In genomic region chr10:40830312-40830711, GRCm38 (mm10) we compare ENCODE assay signal across 16 mouse cellular contexts. TPM values are rescaled to one million over a fixed set of nuclear protein-coding genes. Genes with fewer than 3 reads are reported as not detected.
"Had no signal": no experiment of that assay in that cellular context is flagged by ENCODE, and none has a peak within 500 bp of the region (broad histone marks: within the 10 kb centered on the region; RNA-seq: fewer than 3 reads in every experiment).

No protein-coding gene starts in this region.

- H3K4me3 ChIP-seq: kidney, embryonic 15.5 days; limb, embryonic 10.5 days; midbrain, embryonic 10.5 days; neural tube, embryonic 12.5 days had no signal

- H3K27ac ChIP-seq: kidney, embryonic 15.5 days; limb, embryonic 10.5 days; midbrain, embryonic 10.5 days; neural tube, embryonic 12.5 days had no signal

- DNase-seq: kidney, adult 2 months; kidney, postnatal 14 days; layer of hippocampus, postnatal 36 days; lung, embryonic 14.5 days; lung, postnatal 10 days; lung, postnatal 4 days; midbrain, embryonic 14.5 days; thymus, postnatal 4 days had no signal

- H3K27me3 ChIP-seq: kidney, embryonic 15.5 days; neural tube, embryonic 12.5 days had no signal

- H3K4me1 ChIP-seq: kidney, embryonic 15.5 days; midbrain, embryonic 10.5 days; neural tube, embryonic 12.5 days had no signal

- H3K4me2 ChIP-seq: kidney, embryonic 15.5 days; liver, embryonic 11.5 days; lung, embryonic 14.5 days; neural tube, embryonic 12.5 days had no signal

- H3K9me3 ChIP-seq: kidney, embryonic 15.5 days; limb, embryonic 10.5 days; midbrain, embryonic 10.5 days; neural tube, embryonic 12.5 days had no signal

- H3K9ac ChIP-seq: kidney, embryonic 15.5 days; lung, embryonic 14.5 days; neural tube, embryonic 12.5 days had no signal

RNA-seq across cellular contexts. Expression of gene Wasf1, which starts 53.0 kb away (rescaled TPM):
- total RNA-seq: megakaryocyte, adult 5-6 weeks; monocyte, adult 5-6 weeks; neutrophil, adult 5-6 weeks had no signal
